Mouse (Mus musculus) brain, embryonic 14.5 days (tissue): Measurements from ENCODE around the gene Phf3.

ENCODE experiments used
- CTCF ChIP-seq: fragments of 200-500 bp; IDR thresholded peaks from 2 replicates; pipeline ENCODE4 v1.5.1; 2012; ENCODE audit warnings: inconsistent platforms, mild to moderate bottlenecking, moderate library complexity, borderline replicate concordance; ENCODE audit not compliant: insufficient read depth, insufficient read length; ENCODE audit errors: extremely low read depth
- POLR2A ChIP-seq: fragments of 200-500 bp; IDR thresholded peaks from 2 replicates; pipeline ENCODE4 v1.6.1; 2012; ENCODE audit warnings: mild to moderate bottlenecking, inconsistent platforms, borderline replicate concordance; ENCODE audit not compliant: poor library complexity, insufficient read depth, insufficient read length, severe bottlenecking; ENCODE audit errors: extremely low read depth

DNA sequence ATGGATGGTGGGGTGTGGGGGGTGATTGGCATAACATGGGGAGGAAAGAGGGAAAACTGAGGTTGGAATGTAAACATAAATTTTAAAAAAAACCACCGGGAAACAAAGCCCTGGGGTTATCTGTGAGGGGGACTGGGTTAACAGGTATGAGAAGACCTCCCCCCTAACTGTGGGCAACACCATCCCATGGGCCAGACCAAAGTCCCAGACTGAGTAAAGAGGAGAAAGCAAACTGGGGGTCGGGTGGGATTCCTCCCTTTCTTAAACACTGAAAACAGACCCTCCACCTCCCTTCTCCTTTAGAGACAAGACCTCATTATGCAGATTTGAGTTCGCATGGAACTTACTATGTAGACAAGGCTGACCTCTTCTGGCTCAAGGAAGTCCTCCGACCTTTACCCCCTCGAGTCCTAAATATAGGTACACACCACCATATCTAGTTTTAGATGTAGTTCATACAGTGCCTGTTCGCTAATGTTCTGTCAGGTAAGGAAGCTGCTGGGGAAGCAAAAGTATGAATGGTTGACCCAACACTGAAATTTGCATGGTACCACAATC lies 74.4 kb downstream of the Phf3 start:
- TF ChIP-seq CTCF (no peak), POLR2A (no peak)
